Mouse (Mus musculus) kidney, adult 8-10 months (tissue): ENCODE measurements around the gene Crot.
"Not testable (repeated sequence)": the region's sequence is repeated elsewhere in the genome, so short reads cannot be mapped to it uniquely, and the experiment has no call there.

Experiments
- DNase-seq, 2 experiments: peaks; one replicate each; pipeline ENCODE4 v3.0.0; 2022

Gene Crot

GRCm38 (mm10) chr5:8996686-8997512, at the start of gene Crot:
Gene Crot, minus strand, starts transcription at chr5:8997324.
- DNase-seq: peak; percentile 92

- DNase-seq: no peak
Measured at GRCm38 (mm10) chr5:9045904-9046303, 48.8 kb upstream of the Crot start.

- no peak for DNase-seq
Measured at GRCm38 (mm10) chr5:9044821-9045220, 47.7 kb upstream of the Crot start.

GRCm38 (mm10) chr5:9043582-9044267, 46.6 kb upstream of the Crot start:
- DNase-seq: no peak

- DNase-seq: no peak
Measured at GRCm38 (mm10) chr5:9042721-9043416, 45.7 kb upstream of the Crot start.

- DNase-seq: no peak
Measured at GRCm38 (mm10) chr5:9040665-9041215, 43.6 kb upstream of the Crot start.

GRCm38 (mm10) chr5:9039978-9040377, 42.9 kb upstream of the Crot start:
- DNase-seq: no peak

GRCm38 (mm10) chr5:9037292-9037691, 40.2 kb upstream of the Crot start:
- no peak for DNase-seq

- DNase-seq: no peak
Measured at GRCm38 (mm10) chr5:9035457-9035856, 38.3 kb upstream of the Crot start.

GRCm38 (mm10) chr5:9034535-9034934, 37.4 kb upstream of the Crot start:
- DNase-seq: peak; percentile 65 to 88

- peak in 1 of 2 experiments; percentile 58 for DNase-seq
Measured at GRCm38 (mm10) chr5:9033843-9034242, 36.7 kb upstream of the Crot start.

GRCm38 (mm10) chr5:9032641-9033040, 35.5 kb upstream of the Crot start:
- DNase-seq: no peak

- DNase-seq: peak; percentile 47 to 61
Measured at GRCm38 (mm10) chr5:9032101-9032590, 35.0 kb upstream of the Crot start.

GRCm38 (mm10) chr5:9028266-9028841, 31.2 kb upstream of the Crot start:
- DNase-seq: peak in 1 of 2 experiments; percentile 57

GRCm38 (mm10) chr5:9015352-9015751, 18.2 kb upstream of the Crot start:
- DNase-seq: no peak

- DNase-seq: no peak
Measured at GRCm38 (mm10) chr5:9014774-9015173, 17.6 kb upstream of the Crot start.

GRCm38 (mm10) chr5:9011374-9011773, 14.2 kb upstream of the Crot start:
- no peak for DNase-seq

- DNase-seq: no peak
Measured at GRCm38 (mm10) chr5:9010166-9010565, 13.0 kb upstream of the Crot start.

- not testable (repeated sequence) for DNase-seq
Measured at GRCm38 (mm10) chr5:9006585-9006984, 9.5 kb upstream of the Crot start.

GRCm38 (mm10) chr5:9000006-9000405, 2.9 kb upstream of the Crot start:
- peak in 1 of 2 experiments; percentile 42 for DNase-seq

- DNase-seq: no peak
Measured at GRCm38 (mm10) chr5:8999108-8999507, 2.0 kb upstream of the Crot start.

- DNase-seq: peak in 1 of 2 experiments; percentile 35
Measured at GRCm38 (mm10) chr5:8997513-8997895, 380 bp upstream of the Crot start.
